Mouse (Mus musculus) stomach, postnatal 0 days (tissue): ENCODE measurements around the gene Cyb561. TPM values are rescaled to one million over a fixed set of nuclear protein-coding genes. Genes with fewer than 3 reads are reported as not detected.

ENCODE experiments used
- ATAC-seq: fragments of 200-750 bp; cut with Nextera tagmentation; 2 replicates; pipeline ENCODE4 v1.8.0; 2017; ENCODE audit not compliant: low FRiP score, low TSS enrichment
- DNase-seq: peaks from one replicate; pipeline ENCODE4 v3.0.0-alpha.2; 2016; ENCODE audit warnings: low spot score
- H3K27ac ChIP-seq: fragments of 300-500 bp; sonication (generic); replicated peaks from 2 replicates; pipeline ENCODE4 v1.5.1; 2014; ENCODE audit warnings: mild to moderate bottlenecking, control low read depth
- H3K27me3 ChIP-seq: fragments of 300-500 bp; sonication (generic); 2 replicates; pipeline ENCODE4 v1.6.1; 2014; ENCODE audit warnings: low read length; ENCODE audit not compliant: control insufficient read depth, insufficient read depth
- H3K36me3 ChIP-seq: fragments of 300-500 bp; sonication (generic); 2 replicates; pipeline ENCODE4 v1.6.1; 2014; ENCODE audit warnings: low read length, mixed read lengths; ENCODE audit not compliant: control insufficient read depth, insufficient read depth
- H3K4me1 ChIP-seq: fragments of 300-500 bp; sonication (generic); replicated peaks from 2 replicates; pipeline ENCODE4 v1.6.1; 2014; ENCODE audit warnings: antibody characterized with exemption; ENCODE audit not compliant: control insufficient read depth, insufficient read depth
- H3K4me2 ChIP-seq: fragments of 300-500 bp; sonication (generic); replicated peaks from 2 replicates; pipeline ENCODE4 v1.6.1; 2014; ENCODE audit warnings: low read depth, mild to moderate bottlenecking, control low read depth, moderate library complexity
- H3K4me3 ChIP-seq: fragments of 300-500 bp; sonication (generic); 2 replicates; pipeline ENCODE4 v1.5.1; 2014; ENCODE audit warnings: low read depth, low read length, control low read depth
- H3K9ac ChIP-seq: fragments of 300-500 bp; sonication (generic); 2 replicates; pipeline ENCODE4 v1.6.1; 2014; ENCODE audit warnings: mild to moderate bottlenecking, low read length, control low read depth, mixed read lengths
- H3K9me3 ChIP-seq: fragments of 300-500 bp; sonication (generic); 2 replicates; pipeline ENCODE4 v1.6.1; 2016; ENCODE audit warnings: low read length; ENCODE audit not compliant: control insufficient read depth
- CTCF ChIP-seq: IDR thresholded peaks from 2 replicates; pipeline ENCODE4 v1.5.1; 2016; ENCODE audit warnings: antibody characterized with exemption, low read depth, mild to moderate bottlenecking, moderate library complexity
- EP300 ChIP-seq: optimal IDR thresholded peaks from 2 replicates; pipeline ENCODE3; 2016; ENCODE audit warnings: antibody characterized with exemption
- WGBS: fragments of 180-500 bp; shearing (Covaris S2); extraction: QIAGEN DNeasy Blood & Tissue Kit; methylation state at CpG from one replicate; pipeline ENCODE4 v1.1.7; 2014; 5-methylcytosine and 5-hydroxymethylcytosine counted together
- polyA plus RNA-seq: library from polyadenylated mRNA; unstranded; fragments of >200 nt; fragmentation: Nextera tagmentation; extraction: Ambion mirVana; gene quantifications from 2 replicates; pipeline ENCODE4 v1.2.1, GENCODE M21; 2015

Gene Cyb561
- polyA plus RNA-seq: 56.1 and 58.3 TPM in 2 replicates

- Histone ChIP-seq H3K4me1 (no peaks in the 10 kb centered on the region), H3K36me3 (no peaks in the 10 kb centered on the region), H3K9ac (no peak within 1 kb of the TSS), H3K27me3 (no peaks in the 10 kb centered on the region), H3K9me3 (no peaks in the 10 kb centered on the region), H3K4me3 (no peak within 1 kb of the TSS), H3K4me2 (no peak within 1 kb of the TSS), H3K27ac (peak within 1 kb of the TSS; percentile 78)
- 58% methylated on average over 12 of the region's 12 CpGs for WGBS
- DNase-seq: no peak
- no peak for TF ChIP-seq CTCF
- no peak for TF ChIP-seq EP300
- ATAC-seq: peak; percentile 51
Observed at GRCm38 (mm10) chr11:105952911-105953386, at the start of gene Cyb561. Gene Cyb561 (minus strand): TSS chr11:105953336.

- H3K36me3 ChIP-seq: no peaks in the 10 kb centered on the region
- H3K9me3 ChIP-seq: no peaks in the 10 kb centered on the region
- H3K4me1 ChIP-seq: no peaks in the 10 kb centered on the region
- 34% methylated on average over 4 of the region's 4 CpGs for WGBS
- H3K4me2 ChIP-seq: no peak overlapping the region
- DNase-seq: no peak
- no peak for ATAC-seq
- no peak overlapping the region for H3K9ac ChIP-seq
- H3K4me3 ChIP-seq: no peak overlapping the region
- TF ChIP-seq CTCF: peak; percentile 77
- TF ChIP-seq EP300: no peak
- H3K27me3 ChIP-seq: no peaks in the 10 kb centered on the region
- no peak overlapping the region for H3K27ac ChIP-seq
Observed at GRCm38 (mm10) chr11:106001718-106002117, 48.6 kb upstream of the Cyb561 start.

- Histone ChIP-seq H3K27ac (no peak overlapping the region), H3K4me1 (no peaks in the 10 kb centered on the region), H3K36me3 (no peaks in the 10 kb centered on the region), H3K4me3 (no peak overlapping the region), H3K4me2 (no peak overlapping the region), H3K9ac (no peak overlapping the region), H3K27me3 (no peaks in the 10 kb centered on the region), H3K9me3 (no peaks in the 10 kb centered on the region)
- DNase-seq (no peak), ATAC-seq (no peak)
- 95% methylated on average over 6 of the region's 6 CpGs for WGBS
- TF ChIP-seq CTCF (no peak), EP300 (no peak)
Observed at GRCm38 (mm10) chr11:106000062-106000461, 46.9 kb upstream of the Cyb561 start.

GRCm38 (mm10) chr11:105994375-105994774, 41.2 kb upstream of the Cyb561 start, which contains the start of gene Ace3:
Gene Ace3 (plus strand): TSS chr11:105994675.
- Histone ChIP-seq H3K36me3 (no peaks in the 10 kb centered on the region), H3K9me3 (no peaks in the 10 kb centered on the region), H3K27me3 (no peaks in the 10 kb centered on the region)

GRCm38 (mm10) chr11:105990231-105990630, 37.1 kb upstream of the Cyb561 start:
- no peak overlapping the region for H3K4me2 ChIP-seq
- no peak overlapping the region for H3K9ac ChIP-seq
- H3K9me3 ChIP-seq: no peaks in the 10 kb centered on the region
- TF ChIP-seq CTCF (no peak), EP300 (no peak)
- no peak for ATAC-seq
- no peaks in the 10 kb centered on the region for H3K36me3 ChIP-seq
- WGBS: 53% methylated on average over 2 of the region's 2 CpGs
- no peaks in the 10 kb centered on the region for H3K27me3 ChIP-seq
- H3K27ac ChIP-seq: no peak overlapping the region
- H3K4me3 ChIP-seq: no peak overlapping the region
- H3K4me1 ChIP-seq: no peaks in the 10 kb centered on the region
- DNase-seq: no peak

More at GRCm38 (mm10) chr11:105994375-105994774, 41.2 kb upstream of the Cyb561 start, which contains the start of gene Ace3:
- no peak within 1 kb of the TSS for H3K4me3 ChIP-seq
- no peak within 1 kb of the TSS for H3K4me2 ChIP-seq
- TF ChIP-seq EP300 (no peak), CTCF (no peak)
- no peak within 1 kb of the TSS for H3K9ac ChIP-seq
- no peak within 1 kb of the TSS for H3K27ac ChIP-seq
- WGBS: 97% methylated on average over 3 of the region's 3 CpGs
- no peak for DNase-seq
- ATAC-seq: no peak
- H3K4me1 ChIP-seq: no peaks in the 10 kb centered on the region

GRCm38 (mm10) chr11:105989446-105989845, 36.3 kb upstream of the Cyb561 start:
- H3K27me3 ChIP-seq: no peaks in the 10 kb centered on the region
- no peak overlapping the region for H3K9ac ChIP-seq
- peak; percentile 38; the same call in 1 of the 2 replicates for ATAC-seq
- H3K27ac ChIP-seq: no peak overlapping the region
- H3K36me3 ChIP-seq: no peaks in the 10 kb centered on the region
- no peak overlapping the region for H3K4me3 ChIP-seq
- no peaks in the 10 kb centered on the region for H3K4me1 ChIP-seq
- no peak overlapping the region for H3K4me2 ChIP-seq
- TF ChIP-seq CTCF (no peak), EP300 (no peak)
- WGBS: 73% methylated on average over 6 of the region's 6 CpGs
- H3K9me3 ChIP-seq: no peaks in the 10 kb centered on the region
- DNase-seq: no peak
